Comparison of ENCODE assay signal across 9 mouse cellular contexts in the genomic region with DNA sequence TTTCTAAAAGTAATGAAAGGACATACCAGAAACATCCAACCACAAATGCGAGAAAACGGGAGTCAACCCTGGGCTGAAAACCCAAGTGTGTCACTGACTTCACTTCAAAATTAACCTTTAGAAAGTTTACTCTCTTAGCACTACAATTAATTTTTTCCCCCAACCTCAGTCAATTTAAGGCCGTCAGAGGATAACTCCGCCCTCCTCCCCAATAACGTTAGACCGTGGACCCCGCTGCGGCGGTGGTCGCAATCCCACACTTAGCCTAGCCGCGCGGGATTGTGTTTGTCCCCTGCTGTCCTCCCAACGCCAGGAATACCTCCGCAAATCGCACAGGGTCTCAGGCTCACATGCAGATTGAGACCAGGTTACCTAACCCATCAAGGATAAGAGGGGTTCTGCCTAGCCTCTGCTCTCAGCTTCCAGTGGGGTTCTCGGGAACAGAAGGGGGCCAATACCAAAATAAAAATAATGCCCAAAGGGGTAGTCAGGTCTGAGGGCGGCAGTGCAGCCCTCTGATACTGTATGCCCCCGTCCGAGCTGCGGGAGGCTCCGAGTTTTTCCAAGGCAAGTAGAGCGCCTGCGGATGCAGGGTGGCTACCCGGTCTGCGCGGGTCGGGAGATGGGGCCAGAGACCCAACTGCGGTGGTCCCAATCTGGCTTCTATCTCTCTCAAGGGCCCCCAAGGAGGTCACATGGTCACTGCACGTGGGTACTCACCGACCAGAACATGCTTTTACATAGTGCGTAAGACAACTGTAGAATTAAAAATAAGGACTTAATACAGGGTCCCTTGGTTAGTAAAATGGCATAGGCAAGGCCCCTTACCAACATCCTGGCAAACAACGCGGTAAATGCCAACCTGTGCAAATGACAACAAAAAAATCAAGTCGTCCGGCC. TPM values are rescaled to one million over a fixed set of nuclear protein-coding genes. Genes with fewer than 3 reads are reported as not detected.
DNase-seq lines count a peak whose midpoint lies in the region; ATAC-seq and TF ChIP-seq lines count a peak whose summit lies in the region.
"Had no signal": no experiment of that assay in that cellular context is flagged by ENCODE, and none has a peak within 500 bp of the region (broad histone marks: within the 10 kb centered on the region; RNA-seq: fewer than 3 reads in every experiment).

No protein-coding gene starts in this region.

- TF ChIP-seq POLR2A in cerebellum, adult 2 months (IDR thresholded peaks at IDR 0.05; ENCODE audit: borderline replicate concordance, insufficient read depth, low read length): no peak

- H3K9me3 ChIP-seq in lung, postnatal 0 days (ENCODE audit: low read length): no peaks in the 10 kb centered on the region
- no peaks in the 10 kb centered on the region for H3K9me3 ChIP-seq in midbrain, embryonic 12.5 days

- H3K36me3 ChIP-seq in lung, postnatal 0 days (ENCODE audit: insufficient read depth, low read length): no peaks in the 10 kb centered on the region
- H3K36me3 ChIP-seq in midbrain, embryonic 12.5 days: no peaks in the 10 kb centered on the region

- DNase-seq in embryo, embryonic 10 days (ENCODE audit: low spot score): peak; percentile 62
- no peak for DNase-seq in embryo, embryonic 9.5 days (ENCODE audit: extremely low spot score)
- DNase-seq in lung, postnatal 0 days (ENCODE audit: low spot score): no peak
- DNase-seq in lung, adult 18-20 months: no peak
- DNase-seq in right cerebral cortex, postnatal 10 days (ENCODE audit: low spot score in 2 of 2): no peak
- no peak for DNase-seq in layer of hippocampus, adult 11-12 months (ENCODE audit: low spot score)
- no peak for DNase-seq in cerebellum, adult 2 months
- DNase-seq: right cerebral cortex, adult 18-20 months had no signal

- H3K4me2 ChIP-seq in lung, postnatal 0 days (replicated peaks; ENCODE audit: low read depth, low read length): peak overlapping the region; percentile 98
- peak overlapping the region; percentile 90 for H3K4me2 ChIP-seq in midbrain, embryonic 12.5 days (replicated peaks)

- H3K27me3 ChIP-seq in lung, postnatal 0 days (replicated peaks; ENCODE audit: insufficient read depth, low read length): peaks cover 15% of the 10 kb centered on the region; the same call in 1 of the 2 replicates
- H3K27me3 ChIP-seq in midbrain, embryonic 12.5 days: peaks cover 59% of the 10 kb centered on the region
- peaks cover 2% of the 10 kb centered on the region; the same call in 1 of the 2 replicates for H3K27me3 ChIP-seq in cerebellum, adult 2 months (ENCODE audit: control insufficient read depth, insufficient read depth, low read length)

- peaks cover 5% of the 10 kb centered on the region; the same call in 1 of the 2 replicates for H3K4me1 ChIP-seq in lung, postnatal 0 days (ENCODE audit: insufficient read depth, low read depth, low read length)
- peaks cover 39% of the 10 kb centered on the region for H3K4me1 ChIP-seq in midbrain, embryonic 12.5 days
- no peaks in the 10 kb centered on the region for H3K4me1 ChIP-seq in cerebellum, adult 2 months (ENCODE audit: control insufficient read depth, insufficient read depth, low read length)

- peak overlapping the region; percentile 56 for H3K4me3 ChIP-seq in lung, postnatal 0 days (ENCODE audit: low read depth, low read length)
- H3K4me3 ChIP-seq in midbrain, embryonic 12.5 days: peak overlapping the region; percentile 63
- H3K4me3 ChIP-seq in cerebellum, adult 2 months (replicated peaks; ENCODE audit: insufficient read depth, low read depth, low read length): no peak overlapping the region

- TF ChIP-seq EP300 in lung, postnatal 0 days (IDR thresholded peaks at IDR 0.05): no peak

- H3K27ac ChIP-seq in lung, postnatal 0 days (ENCODE audit: low read length): no peak overlapping the region
- H3K27ac ChIP-seq in midbrain, embryonic 12.5 days (replicated peaks): no peak overlapping the region
- no peak overlapping the region for H3K27ac ChIP-seq in cerebellum, adult 2 months (ENCODE audit: insufficient read depth, low read length)

- TF ChIP-seq CTCF in lung, postnatal 0 days (IDR thresholded peaks at IDR 0.05): no peak
- TF ChIP-seq CTCF in cerebellum, adult 2 months (IDR thresholded peaks at IDR 0.05; ENCODE audit: borderline replicate concordance, insufficient read depth, low read depth, low read length): no peak

- 0 out of 2 replicates have a peak, but pooled peaks have one; percentile 10 for ATAC-seq in lung, postnatal 0 days
- ATAC-seq in midbrain, embryonic 12.5 days (ENCODE audit: low FRiP score, low read depth): no peak

- WGBS in lung, postnatal 0 days: 6% methylated on average over 36 of the region's 36 CpGs
- WGBS in midbrain, embryonic 12.5 days: under 1% methylated on average over 36 of the region's 36 CpGs
- 3% methylated on average over 36 of the region's 36 CpGs for WGBS in cerebellum, adult 2 months

- no peak overlapping the region for H3K9ac ChIP-seq in lung, postnatal 0 days (replicated peaks; ENCODE audit: low read depth)
- H3K9ac ChIP-seq in midbrain, embryonic 12.5 days (replicated peaks): 0 out of 2 replicates have a peak overlapping the region, but pooled peaks have one; percentile 24

RNA-seq across cellular contexts. Expression of gene Trim71, which starts 3.1 kb away (rescaled TPM):
- 0.30 and 0.32 TPM in 2 replicates for polyA plus RNA-seq in lung, postnatal 0 days (2015; fragmentation: Nextera tagmentation; extraction: Ambion mirVana)
- polyA plus RNA-seq in midbrain, embryonic 12.5 days (2016; fragmentation: Nextera tagmentation; extraction: Ambion mirVana): 0.61 and 0.80 TPM in 2 replicates
- 0.03 and 0.05 TPM in 2 replicates for polyA plus RNA-seq in cerebellum, adult 2 months (2012; rRNA removed)

RNA-seq across cellular contexts. Expression of gene C130032M10Rik, which starts 45.5 kb away (rescaled TPM):
- polyA plus RNA-seq in lung, postnatal 0 days (2015; fragmentation: Nextera tagmentation; extraction: Ambion mirVana): 0.33 TPM in 1 of 2 replicates, not detected in the other
- 0.43 and 0.45 TPM in 2 replicates for polyA plus RNA-seq in midbrain, embryonic 12.5 days (2016; fragmentation: Nextera tagmentation; extraction: Ambion mirVana)
- polyA plus RNA-seq in cerebellum, adult 2 months (2012; rRNA removed): not detected in 2 replicates

RNA-seq across cellular contexts. Expression of gene Ccr4, which starts 56.3 kb away (rescaled TPM):
- not detected in 2 replicates for polyA plus RNA-seq in lung, postnatal 0 days (2015; fragmentation: Nextera tagmentation; extraction: Ambion mirVana)
- not detected in 2 replicates for polyA plus RNA-seq in midbrain, embryonic 12.5 days (2016; fragmentation: Nextera tagmentation; extraction: Ambion mirVana)
- polyA plus RNA-seq in cerebellum, adult 2 months (2012; rRNA removed): not detected in 2 replicates
